Mouse (Mus musculus) liver, embryonic 14.5 days (tissue): Measurements from ENCODE around the gene Rab34.

Source experiments
- CTCF ChIP-seq: IDR thresholded peaks from 2 replicates; pipeline ENCODE4 v1.5.1; 2016; ENCODE audit warnings: antibody characterized with exemption, low read depth, control low read depth
- EP300 ChIP-seq: IDR thresholded peaks from 2 replicates; pipeline ENCODE4 v1.6.1; 2016; ENCODE audit warnings: antibody characterized with exemption, low read depth

GRCm38 (mm10) chr11:78174506-78174905 lies 13.7 kb upstream of the Rab34 start:
- TF ChIP-seq EP300 (no peak), CTCF (no peak)
